Comparison of ENCODE assay signal across 21 mouse cellular contexts in the genomic region with DNA sequence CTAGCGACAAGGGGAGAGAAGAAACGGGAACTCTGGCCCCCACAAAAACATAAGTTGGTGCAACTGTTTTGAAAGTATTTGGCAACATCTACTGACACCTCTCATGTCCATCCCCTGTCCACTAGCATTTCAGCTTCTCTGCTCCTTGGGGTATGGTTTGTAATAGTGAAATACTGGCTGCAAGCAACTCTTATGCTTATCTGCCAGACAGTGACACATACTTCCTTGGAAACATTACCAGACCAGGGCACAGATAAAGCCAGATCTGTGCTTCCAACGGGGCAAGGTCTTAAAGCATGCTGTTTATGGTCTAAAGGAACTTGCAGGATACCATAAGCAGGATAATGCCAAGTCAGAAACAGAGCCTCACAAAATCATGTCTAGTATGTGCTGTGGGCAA. TPM values are rescaled to one million over a fixed set of nuclear protein-coding genes. Genes with fewer than 3 reads are reported as not detected.
DNase-seq lines count a peak whose midpoint lies in the region; TF ChIP-seq lines count a peak whose summit lies in the region.
"Had no signal": no experiment of that assay in that cellular context is flagged by ENCODE, and none has a peak within 500 bp of the region (broad histone marks: within the 10 kb centered on the region; RNA-seq: fewer than 3 reads in every experiment).

No protein-coding gene starts in this region.

- TF ChIP-seq CTCF in layer of hippocampus, adult 2 months (conservative IDR thresholded peaks at IDR 0.05), result no peak
- no peak for TF ChIP-seq CTCF in embryonic fibroblast, embryonic 13.5 days (IDR thresholded peaks at IDR 0.05; ENCODE audit: borderline replicate concordance, insufficient read depth, low read length)

- no peak for TF ChIP-seq POLR2A in embryonic fibroblast, embryonic 13.5 days (IDR thresholded peaks at IDR 0.05; ENCODE audit: low read depth, low read length)

- peak overlapping the region; percentile 69 for H3K4me3 ChIP-seq in layer of hippocampus, adult 2 months
- H3K4me3 ChIP-seq in embryonic fibroblast, embryonic 13.5 days (ENCODE audit: insufficient read depth, low read length), result peak overlapping the region; percentile 1; the same call in 1 of the 2 replicates

- H3K4me1 ChIP-seq in embryonic fibroblast, embryonic 13.5 days (ENCODE audit: control insufficient read depth, insufficient read depth, low read length), result no peaks in the 10 kb centered on the region; the same call in 1 of the 2 replicates

- H3K27ac ChIP-seq in layer of hippocampus, adult 2 months, result peak overlapping the region; percentile 99
- no peak overlapping the region for H3K27ac ChIP-seq in embryonic fibroblast, embryonic 13.5 days (ENCODE audit: insufficient read depth, low read length)

- DNase-seq in adrenal gland, adult 2 months, result peak; percentile 41
- no peak for DNase-seq in adrenal gland, postnatal 10 days
- DNase-seq in layer of hippocampus, adult 2 months (ENCODE audit: low spot score in 2 of 2), result no peak
- DNase-seq in layer of hippocampus, postnatal 25 days (ENCODE audit: extremely low spot score in 1 of 2, low spot score in 1 of 2), result no peak
- peak; percentile 70 for DNase-seq in 416B (ENCODE audit: low read depth)
- DNase-seq in kidney, postnatal 10 days, result no peak
- DNase-seq in kidney, postnatal 36 days, result no peak
- DNase-seq: cerebellum, adult 18-20 months; gastrocnemius, postnatal 36 days; lung, postnatal 14 days; right cerebral cortex, adult 18-20 months; spleen, adult 18-20 months had no signal

RNA-seq across cellular contexts. Expression of a gene that starts 1.8 kb away (rescaled TPM):
- 10 to 100 TPM; 70.6 to 74.8 TPM for total RNA-seq in adrenal gland, adult 2 months (2021)
- polyA plus RNA-seq in adrenal gland, adult 2 months (2012; rRNA removed), result 114 and 118 TPM in 2 replicates
- total RNA-seq in adrenal gland, postnatal 10 days (2021), result 10 to 100 TPM; 81.4 to 94.8 TPM
- 100 to 1,000 TPM; 214 to 224 TPM for total RNA-seq in layer of hippocampus, adult 2 months (2021)
- total RNA-seq in layer of hippocampus, postnatal 25 days (2021), result 100 to 1,000 TPM; 209 to 227 TPM
- polyA plus RNA-seq in embryonic fibroblast, embryonic 13.5 days (2011; ENCODE audit: insufficient read length, low read depth, missing spikeins), result 88.7 and 121 TPM in 2 replicates

RNA-seq across cellular contexts. Expression of a gene that starts 21.4 kb away (rescaled TPM):
- total RNA-seq in adrenal gland, adult 2 months (2021), result not detected
- not detected in 2 replicates for polyA plus RNA-seq in adrenal gland, adult 2 months (2012; rRNA removed)
- not detected for total RNA-seq in adrenal gland, postnatal 10 days (2021)
- not detected for total RNA-seq in layer of hippocampus, adult 2 months (2021)
- not detected for total RNA-seq in layer of hippocampus, postnatal 25 days (2021)
- not detected in 2 replicates for polyA plus RNA-seq in embryonic fibroblast, embryonic 13.5 days (2011; ENCODE audit: insufficient read length, low read depth, missing spikeins)
- total RNA-seq: adrenal gland, postnatal 4 days; G1E; gastrocnemius, postnatal 36 days; layer of hippocampus, postnatal 10 days; neutrophil, adult 5-6 weeks had no signal
- polyA plus RNA-seq: G1E; heart, embryonic 14.5 days; kidney, embryonic 14.5 days; limb, embryonic 11.5 days; urinary bladder, adult 2 months had no signal

RNA-seq across cellular contexts. Expression of a gene that starts 22.3 kb away (rescaled TPM):
- total RNA-seq in adrenal gland, adult 2 months (2021), result 10 to 100 TPM; 10.1 to 19.5 TPM
- 33.6 and 50.1 TPM in 2 replicates for polyA plus RNA-seq in adrenal gland, adult 2 months (2012; rRNA removed)
- 10 to 100 TPM; 16.9 to 27.9 TPM for total RNA-seq in adrenal gland, postnatal 10 days (2021)
- total RNA-seq in layer of hippocampus, adult 2 months (2021), result 10 to 100 TPM; 75.2 to 81.8 TPM
- 10 to 100 TPM; 89.9 to 90.2 TPM for total RNA-seq in layer of hippocampus, postnatal 25 days (2021)
- 3.3 and 4.4 TPM in 2 replicates for polyA plus RNA-seq in embryonic fibroblast, embryonic 13.5 days (2011; ENCODE audit: insufficient read length, low read depth, missing spikeins)
- total RNA-seq: G1E; neutrophil, adult 5-6 weeks had no signal
- polyA plus RNA-seq: G1E had no signal

RNA-seq across cellular contexts. Expression of a gene that starts 28.7 kb away (rescaled TPM):
- total RNA-seq in adrenal gland, adult 2 months (2021), result 10 to 100 TPM; 73.2 to 87.0 TPM
- 23.8 and 27.6 TPM in 2 replicates for polyA plus RNA-seq in adrenal gland, adult 2 months (2012; rRNA removed)
- total RNA-seq in adrenal gland, postnatal 10 days (2021), result 100 to 1,000 TPM; 122 to 139 TPM
- total RNA-seq in layer of hippocampus, adult 2 months (2021), result 10 to 100 TPM; 20.6 to 26.3 TPM
- 10 to 100 TPM; 23.5 to 24.0 TPM for total RNA-seq in layer of hippocampus, postnatal 25 days (2021)
- polyA plus RNA-seq in embryonic fibroblast, embryonic 13.5 days (2011; ENCODE audit: insufficient read length, low read depth, missing spikeins), result 37.4 and 38.1 TPM in 2 replicates

RNA-seq across cellular contexts. Expression of a gene that starts 32.9 kb away (rescaled TPM):
- total RNA-seq in adrenal gland, adult 2 months (2021), result 10 to 100 TPM; 15.6 to 34.4 TPM
- 16.7 and 17.5 TPM in 2 replicates for polyA plus RNA-seq in adrenal gland, adult 2 months (2012; rRNA removed)
- total RNA-seq in adrenal gland, postnatal 10 days (2021), result 10 to 100 TPM; 15.5 to 19.1 TPM
- total RNA-seq in layer of hippocampus, adult 2 months (2021), result 10 to 100 TPM; 44.8 to 51.4 TPM
- total RNA-seq in layer of hippocampus, postnatal 25 days (2021), result 10 to 100 TPM; 48.0 to 52.8 TPM
- 12.3 and 16.2 TPM in 2 replicates for polyA plus RNA-seq in embryonic fibroblast, embryonic 13.5 days (2011; ENCODE audit: insufficient read length, low read depth, missing spikeins)

Comparison
In these comparisons a context has a peak if more than half of its experiments do, and no peak if none do; other contexts are left out.
1. DNase-seq: peak in adrenal gland, adult 2 months (single experiment) and 416B (single experiment); none in adrenal gland, postnatal 10 days (single experiment), layer of hippocampus, adult 2 months (0 of 2), layer of hippocampus, postnatal 25 days (0 of 2), kidney, postnatal 10 days (single experiment) and kidney, postnatal 36 days (0 of 2).